Mouse (Mus musculus): ENCODE results near the gene Lrp6.

DNA sequence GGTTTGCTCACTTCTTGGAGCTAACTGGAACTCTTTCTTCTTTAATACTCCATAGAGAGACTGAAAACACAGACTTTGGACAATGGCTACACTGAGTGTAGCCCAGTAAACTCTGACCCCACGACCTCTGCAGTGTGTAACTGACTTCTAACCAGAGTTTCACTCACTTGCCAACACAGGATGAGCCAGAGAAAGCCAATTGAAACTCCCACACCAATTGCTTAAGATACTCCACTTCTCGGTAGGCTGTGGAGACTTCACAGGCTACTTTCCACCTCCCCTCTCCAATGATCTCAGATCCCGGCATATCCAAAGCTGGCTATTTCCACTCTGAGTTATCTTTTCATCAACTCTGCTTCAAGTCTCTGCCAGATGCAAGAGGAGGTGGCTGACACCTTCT, 35.0 kb upstream of the Lrp6 start:
- TF ChIP-seq CTCF (IDR thresholded peaks at IDR 0.05; ENCODE audit: control insufficient read depth, insufficient read depth, low read length) = no peak
- TF ChIP-seq POLR2A (IDR thresholded peaks at IDR 0.05; ENCODE audit: borderline replicate concordance, control insufficient read depth, low read depth, low read length) = no peak

All from bone marrow, adult 2 months (tissue).